Mouse (Mus musculus) CD4-positive, CD25-positive, alpha-beta regulatory T cell, adult 4 months (primary cell): ENCODE results near the gene Ntrk2. TPM values are rescaled to one million over a fixed set of nuclear protein-coding genes. Genes with fewer than 3 reads are reported as not detected.

Experiments
- ATAC-seq: one replicate; pipeline ENCODE4 v1.8.0; 2017
- polyA plus RNA-seq, 2 experiments: library from polyadenylated mRNA; unstranded; fragments of 100-300 nt; shearing (Covaris generic); gene quantifications; one replicate each; pipeline ENCODE4 v1.2.1; 2017

The Ntrk2 gene
- polyA plus RNA-seq, 2 experiments from 2014 or later: not detected

GRCm38 (mm10) chr13:58927186-58927585 is 120.8 kb downstream of the Ntrk2 start:
- ATAC-seq: no peak

DNA sequence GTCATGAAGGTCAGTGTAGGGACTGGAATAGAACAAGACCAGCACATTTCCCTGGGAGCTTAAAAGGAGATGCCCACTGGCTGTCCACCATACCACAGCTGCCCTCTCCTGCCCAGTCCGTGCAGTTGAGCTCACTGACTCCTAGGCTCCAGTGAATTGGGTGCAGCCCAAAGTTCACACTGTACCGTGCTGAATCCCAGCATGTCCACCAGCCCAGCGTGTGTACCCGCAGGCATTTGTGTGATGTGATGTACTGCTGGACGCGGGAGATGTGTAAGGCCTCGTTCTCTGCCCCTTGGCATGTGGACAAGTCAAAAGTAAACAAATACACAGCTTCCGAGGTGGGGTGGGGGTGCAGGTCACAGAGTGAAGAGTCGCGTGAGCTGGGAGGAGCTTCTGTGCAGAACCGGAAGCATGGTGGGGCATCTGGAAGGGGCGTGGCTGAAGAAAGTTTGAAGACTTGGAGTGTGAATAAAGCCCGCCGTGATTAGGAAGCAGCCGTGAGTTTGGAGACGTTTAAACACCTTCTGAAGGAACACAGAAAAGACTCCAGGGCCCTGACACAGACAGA is 121.4 kb downstream of the Ntrk2 start:
- ATAC-seq: no peak

GRCm38 (mm10) chr13:58928668-58929436 is 122.5 kb downstream of the Ntrk2 start:
- ATAC-seq: no peak

DNA sequence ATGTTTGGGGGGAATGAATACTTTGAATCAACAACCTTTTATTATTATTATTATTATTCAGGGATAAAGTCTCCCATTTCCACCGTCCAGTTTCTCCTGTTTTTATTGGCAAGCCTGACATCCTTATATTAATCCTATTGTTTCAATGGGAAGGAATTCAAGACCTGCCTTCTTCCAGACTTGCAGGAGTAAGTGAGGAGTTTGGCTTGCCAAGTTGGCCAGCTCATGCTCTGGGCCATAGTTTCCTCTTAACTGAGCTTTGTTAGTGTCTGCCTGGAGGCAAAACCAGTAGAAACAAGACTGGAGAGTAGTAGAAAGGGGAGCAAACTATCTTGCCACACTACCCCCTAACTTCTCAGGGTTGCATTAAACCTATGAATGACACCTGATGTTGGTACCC is 123.8 kb downstream of the Ntrk2 start:
- ATAC-seq: no peak

- no peak for ATAC-seq
These were observed 126.8 kb downstream of the Ntrk2 start for GRCm38 (mm10) chr13:58933126-58933525.

- ATAC-seq: no peak
These were observed 128.3 kb downstream of the Ntrk2 start for GRCm38 (mm10) chr13:58934576-58935110.

- ATAC-seq: no peak
These were observed 129.7 kb downstream of the Ntrk2 start for GRCm38 (mm10) chr13:58935956-58936495.

GRCm38 (mm10) chr13:58937884-58938283 is 131.5 kb downstream of the Ntrk2 start:
- no peak for ATAC-seq

GRCm38 (mm10) chr13:58938464-58938863 is 132.1 kb downstream of the Ntrk2 start:
- no peak for ATAC-seq

DNA sequence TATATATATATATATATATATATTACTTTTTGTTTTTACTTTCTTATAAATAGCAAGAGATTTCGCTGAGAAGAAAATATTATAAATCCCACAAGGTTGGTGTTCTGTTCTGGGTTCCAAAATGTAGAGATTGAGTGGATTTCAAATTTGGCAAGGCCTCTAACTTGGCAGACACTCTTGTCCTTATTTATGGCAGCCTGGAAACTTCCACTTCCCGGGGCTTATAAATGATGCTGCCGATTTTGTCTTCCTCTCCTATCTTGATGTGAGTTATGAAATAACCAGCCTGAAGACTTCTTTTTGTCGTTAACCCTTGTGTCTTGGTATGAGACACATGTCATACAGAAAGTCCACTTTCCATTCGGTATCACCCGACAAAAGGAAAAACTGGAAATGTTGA is 133.8 kb downstream of the Ntrk2 start:
- ATAC-seq: no peak

DNA sequence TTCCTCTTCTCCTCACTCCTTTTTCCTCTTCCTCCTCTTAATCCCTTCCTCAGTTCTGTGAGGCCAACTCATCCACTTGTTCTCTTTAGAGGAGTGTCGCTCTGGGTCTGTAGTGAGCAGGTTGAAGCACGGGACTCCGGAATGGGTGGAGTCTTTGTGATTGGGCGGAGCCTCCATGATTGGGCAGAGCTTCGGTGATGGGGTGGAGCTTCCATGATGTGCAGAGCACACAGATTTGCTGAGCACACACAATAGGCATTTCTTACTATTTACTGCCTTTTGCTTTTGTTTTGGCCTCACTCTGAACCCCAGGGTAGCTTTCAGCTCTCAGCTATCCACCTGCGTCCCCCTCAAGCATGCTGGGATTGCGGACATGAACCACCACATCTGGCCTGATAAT is 134.4 kb downstream of the Ntrk2 start:
- no peak for ATAC-seq

DNA sequence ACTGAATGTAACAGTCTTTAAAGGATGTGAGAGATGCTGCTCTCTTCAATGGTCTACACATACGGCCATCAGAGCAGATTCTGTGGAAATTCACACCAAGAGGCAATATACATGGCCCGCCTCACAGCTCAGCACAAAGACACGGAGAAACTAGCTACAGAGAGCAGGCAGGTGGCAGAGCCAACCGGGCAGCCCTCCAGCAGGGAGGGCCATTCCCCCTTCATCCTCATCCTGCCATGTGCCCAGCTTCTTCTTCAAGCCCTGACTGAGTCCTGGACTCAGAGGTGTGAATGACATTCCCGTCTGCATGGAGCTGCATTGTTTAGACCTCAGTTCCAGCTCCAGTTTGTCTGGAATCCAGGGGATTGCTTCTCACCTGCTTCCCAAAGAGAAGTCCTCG is 139.4 kb downstream of the Ntrk2 start:
- no peak for ATAC-seq

DNA sequence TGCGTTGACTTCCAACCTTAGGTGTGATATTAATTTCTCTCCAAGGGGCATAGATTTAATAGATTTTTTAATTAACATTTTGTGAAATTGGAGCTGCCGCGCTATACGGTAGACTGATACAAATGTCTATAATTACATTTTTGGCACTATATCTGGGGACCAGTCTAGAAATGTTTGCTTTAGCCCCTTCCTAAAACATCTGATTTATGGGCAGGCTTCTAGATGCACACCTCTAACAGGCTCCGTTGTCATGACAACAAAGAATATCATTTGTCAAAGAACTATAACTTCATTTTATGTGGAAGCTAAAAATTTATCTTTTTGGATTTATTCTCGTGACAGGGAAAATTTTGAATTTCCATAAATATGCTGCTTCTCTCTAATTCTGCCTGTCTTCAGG is 140.2 kb downstream of the Ntrk2 start:
- ATAC-seq: no peak

DNA sequence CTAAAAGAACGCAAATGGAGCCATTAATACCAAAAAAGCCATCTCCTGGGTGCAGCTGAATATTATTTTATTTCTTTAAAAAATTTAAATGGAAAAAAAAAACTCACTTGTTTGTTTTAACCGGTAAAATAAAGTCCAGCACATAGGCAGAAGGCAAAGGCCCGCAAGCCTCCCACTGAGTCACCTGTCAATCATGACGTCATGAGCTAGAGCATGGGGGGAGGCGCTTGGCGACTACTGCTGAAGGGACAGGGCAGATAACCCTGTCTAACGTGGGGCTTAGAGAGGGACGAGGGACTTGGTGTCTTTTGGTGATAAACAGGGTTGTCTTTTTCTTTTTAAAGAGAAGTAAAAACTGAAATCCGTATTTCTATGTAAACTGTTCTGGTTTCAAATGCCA is 140.7 kb downstream of the Ntrk2 start:
- ATAC-seq: no peak

- ATAC-seq: no peak
These were observed 148.0 kb downstream of the Ntrk2 start for GRCm38 (mm10) chr13:58954331-58954730.

- ATAC-seq: no peak
These were observed 148.4 kb downstream of the Ntrk2 start for GRCm38 (mm10) chr13:58954764-58955163.

DNA sequence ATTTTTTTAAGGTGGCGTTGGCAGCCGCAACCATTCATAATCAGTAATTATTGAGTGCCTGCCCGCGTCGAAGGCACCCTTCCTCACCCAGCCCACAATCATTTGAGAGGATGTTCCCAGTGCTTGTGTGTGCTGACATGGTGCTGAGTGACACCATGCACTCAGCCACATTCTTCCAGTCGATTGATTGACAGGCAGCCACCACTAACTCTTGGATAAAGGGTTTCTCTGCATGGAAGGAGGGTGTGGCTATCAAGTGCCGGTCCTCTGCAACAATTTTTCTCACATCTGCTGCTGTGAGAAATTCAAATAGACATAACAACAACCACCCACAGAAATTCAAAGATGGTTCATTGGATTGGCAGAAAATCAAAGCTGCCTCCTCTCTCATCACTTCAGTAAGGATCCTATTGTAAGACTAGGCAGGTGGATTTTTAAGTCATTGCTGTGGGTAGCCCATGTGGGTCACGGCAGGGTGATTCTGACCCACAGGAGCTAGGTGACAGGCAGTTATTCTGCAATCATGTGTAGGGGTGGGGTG is 148.9 kb downstream of the Ntrk2 start:
- no peak for ATAC-seq

GRCm38 (mm10) chr13:58958171-58958904 is 152.0 kb downstream of the Ntrk2 start:
- no peak for ATAC-seq

- ATAC-seq: no peak
These were observed 154.0 kb downstream of the Ntrk2 start for GRCm38 (mm10) chr13:58960321-58960720.

GRCm38 (mm10) chr13:58964701-58965359 is 158.5 kb downstream of the Ntrk2 start:
- no peak for ATAC-seq

DNA sequence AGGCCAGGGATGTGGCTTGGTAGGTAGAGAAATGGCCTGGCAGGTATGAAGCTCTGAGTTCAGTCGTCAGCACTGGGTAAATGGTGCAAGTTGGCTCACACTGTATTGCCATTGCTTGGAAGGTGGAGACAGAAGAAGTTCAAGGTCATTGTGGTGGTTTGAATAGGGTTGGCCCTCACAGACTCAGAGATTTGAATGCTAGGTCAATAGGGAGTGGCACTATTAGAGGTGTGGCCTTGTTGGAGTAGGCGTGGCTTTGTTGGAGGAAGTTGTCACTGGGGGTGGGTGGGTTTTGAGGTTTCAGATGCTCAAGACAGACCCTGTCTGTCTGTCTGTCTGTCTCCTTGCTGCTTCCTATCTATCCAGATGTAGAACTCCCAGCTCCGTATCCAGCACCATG is 159.5 kb downstream of the Ntrk2 start:
- ATAC-seq: no peak

DNA sequence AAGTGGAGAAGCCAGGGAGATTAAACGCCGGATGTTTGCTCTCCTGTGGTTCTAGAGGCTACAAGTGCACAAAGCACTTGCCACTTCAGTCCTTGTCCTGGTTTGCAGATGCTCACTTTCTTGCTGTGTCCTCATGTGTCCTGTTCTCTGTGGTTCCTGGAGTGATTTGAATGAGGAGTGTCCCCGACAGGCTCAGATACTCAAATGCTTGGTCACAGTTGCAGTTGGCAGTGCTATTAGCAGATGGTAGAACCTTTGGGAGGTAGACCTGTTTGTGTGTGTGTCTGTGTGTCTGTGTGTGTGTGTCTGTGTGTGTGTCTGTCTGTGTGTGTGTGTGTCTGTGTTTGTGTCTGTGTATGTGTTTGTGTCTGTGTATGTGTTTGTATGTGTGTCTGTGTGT is 160.1 kb downstream of the Ntrk2 start:
- no peak for ATAC-seq
